Mouse (Mus musculus): ENCODE measurements at regions not wholly inside any gene's neighbourhood (a gene's known extent, or its start where the extent isn't known, plus 50 kb on each side); places are given as distances from the start of the nearest gene placed in this dataset.

DNA sequence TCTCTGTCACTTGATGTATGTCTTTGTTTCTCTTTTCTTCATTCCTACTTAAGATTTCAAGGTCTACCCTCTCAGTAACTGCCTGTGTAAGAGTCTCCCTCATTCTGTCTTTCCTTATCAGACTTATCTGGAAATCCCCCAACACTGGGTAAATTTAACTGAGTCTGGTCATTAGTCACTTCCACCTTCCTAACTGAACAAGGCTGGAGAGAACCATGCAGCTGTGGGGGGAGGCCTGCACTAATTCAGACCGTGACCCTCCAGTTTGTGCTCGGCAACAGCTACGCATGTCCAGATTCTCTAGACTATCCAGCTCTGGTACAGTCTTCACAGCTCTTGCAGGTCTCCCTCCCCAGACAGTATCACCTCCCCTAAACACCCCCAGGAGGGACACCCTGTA lies 103.3 kb downstream of the Prox1 start:
- H3K36me3 ChIP-seq (replicated peaks; ENCODE audit: control insufficient read depth, insufficient read depth): no peaks in the 10 kb centered on the region
- no peak overlapping the region for H3K27ac ChIP-seq
- no peak overlapping the region for H3K9ac ChIP-seq
- ATAC-seq (ENCODE audit: low FRiP score): no peak
- no peaks in the 10 kb centered on the region for H3K27me3 ChIP-seq (ENCODE audit: control insufficient read depth, insufficient read depth, low read length)
- WGBS: 56% methylated on average over 3 of the region's 3 CpGs
- no peaks in the 10 kb centered on the region for H3K9me3 ChIP-seq (ENCODE audit: control insufficient read depth, low read length)
- no peak overlapping the region for H3K4me2 ChIP-seq (replicated peaks)
- H3K4me1 ChIP-seq (replicated peaks; ENCODE audit: control insufficient read depth, insufficient read depth, low read length): no peaks in the 10 kb centered on the region
- no peak overlapping the region for H3K4me3 ChIP-seq (replicated peaks; ENCODE audit: low read length)
- no peak for DNase-seq (ENCODE audit: low spot score)

DNA sequence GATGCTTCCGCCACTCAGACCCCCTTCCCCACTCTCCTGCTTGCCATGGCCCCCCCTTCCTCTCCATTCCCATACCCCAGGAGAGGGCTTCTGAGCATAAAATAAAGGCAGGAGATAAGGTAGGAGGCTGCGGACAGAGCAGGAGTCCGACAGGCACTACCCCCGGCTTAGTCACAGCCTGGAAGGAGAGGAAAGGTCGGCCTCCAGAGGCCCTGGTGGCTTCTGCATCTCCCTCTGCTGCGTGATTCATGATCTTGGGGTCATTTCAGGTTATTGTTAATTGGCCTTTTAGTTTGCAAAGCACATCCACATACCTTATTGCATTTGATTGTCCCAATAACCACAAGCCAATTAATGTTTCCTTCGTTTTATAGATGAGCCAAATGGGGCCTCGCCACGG lies 104.1 kb downstream of the Prox1 start:
- ATAC-seq (ENCODE audit: low FRiP score) (no peak), DNase-seq (ENCODE audit: low spot score) (no peak)
- Histone ChIP-seq H3K4me3 (replicated peaks; ENCODE audit: low read length) (no peak overlapping the region), H3K36me3 (replicated peaks; ENCODE audit: control insufficient read depth, insufficient read depth) (no peaks in the 10 kb centered on the region), H3K9me3 (ENCODE audit: control insufficient read depth, low read length) (no peaks in the 10 kb centered on the region), H3K9ac (no peak overlapping the region), H3K27ac (no peak overlapping the region), H3K4me2 (replicated peaks) (no peak overlapping the region), H3K4me1 (replicated peaks; ENCODE audit: control insufficient read depth, insufficient read depth, low read length) (no peaks in the 10 kb centered on the region), H3K27me3 (ENCODE audit: control insufficient read depth, insufficient read depth, low read length) (no peaks in the 10 kb centered on the region)
- 68% methylated on average over 9 of the region's 9 CpGs for WGBS

DNA sequence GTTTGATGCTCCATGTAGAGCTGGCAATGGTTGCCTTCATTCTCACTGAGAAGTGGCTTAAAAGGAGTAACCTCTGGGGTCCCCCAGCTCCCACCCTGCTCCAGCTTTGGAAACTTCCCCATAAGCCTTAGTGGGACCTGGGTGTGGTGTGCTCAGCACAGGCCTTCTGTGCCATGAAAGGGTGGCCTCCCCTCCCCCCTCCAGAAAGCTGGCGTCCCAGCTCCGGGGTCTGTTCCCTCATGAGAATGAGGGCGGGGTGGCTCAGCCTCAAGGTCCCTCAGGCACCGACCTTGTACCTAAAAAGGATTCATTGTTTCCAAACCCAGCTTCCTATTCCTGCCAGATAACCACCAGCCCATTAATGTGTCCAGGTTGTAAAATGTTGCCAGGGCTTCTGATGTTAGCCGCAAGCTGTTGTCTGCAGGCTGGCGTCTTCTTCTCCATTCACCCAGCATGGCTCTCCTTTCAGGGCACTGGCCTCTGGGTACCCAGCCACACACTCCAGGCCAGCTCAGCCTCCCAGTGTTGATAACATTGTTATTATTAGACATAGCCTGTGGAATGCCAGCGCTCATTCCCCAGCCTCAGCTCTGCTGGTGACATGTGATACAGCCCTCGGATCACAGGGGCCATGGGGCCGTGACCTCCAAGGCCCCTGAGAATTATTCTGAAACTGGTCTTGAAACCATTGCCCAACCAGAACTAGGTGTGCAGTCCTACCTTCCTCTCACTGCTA lies 108.8 kb downstream of the Prox1 start:
- Histone ChIP-seq H3K27me3 (ENCODE audit: control insufficient read depth, insufficient read depth, low read length) (no peaks in the 10 kb centered on the region), H3K4me1 (replicated peaks; ENCODE audit: control insufficient read depth, insufficient read depth, low read length) (no peaks in the 10 kb centered on the region), H3K9ac (no peak overlapping the region), H3K36me3 (replicated peaks; ENCODE audit: control insufficient read depth, insufficient read depth) (no peaks in the 10 kb centered on the region), H3K4me3 (replicated peaks; ENCODE audit: low read length) (no peak overlapping the region), H3K9me3 (ENCODE audit: control insufficient read depth, low read length) (no peaks in the 10 kb centered on the region), H3K4me2 (replicated peaks) (no peak overlapping the region), H3K27ac (no peak overlapping the region)
- 71% methylated on average over 9 of the region's 9 CpGs for WGBS
- no peak for DNase-seq (ENCODE audit: low spot score)
- no peak for ATAC-seq (ENCODE audit: low FRiP score)

DNA sequence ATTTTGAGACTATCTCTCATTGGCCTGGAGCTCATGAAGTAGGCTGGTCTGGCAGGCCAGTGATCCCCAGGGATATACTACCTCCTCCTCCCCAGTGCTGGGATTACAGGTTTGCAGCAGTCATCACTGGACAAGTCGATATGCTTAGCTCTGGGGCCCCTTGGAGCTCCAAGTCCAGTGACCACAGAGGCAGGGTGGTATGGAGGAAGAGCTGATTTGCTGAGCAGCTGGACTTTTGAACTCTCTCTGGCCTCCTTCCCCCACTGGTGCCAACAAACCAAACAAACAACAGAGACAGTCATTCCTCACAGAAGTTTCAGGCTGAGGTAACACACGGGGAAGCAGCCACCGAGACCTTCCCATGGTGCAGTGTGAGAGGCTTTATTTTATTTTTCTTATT lies 111.5 kb downstream of the Prox1 start:
- DNase-seq (ENCODE audit: low spot score) (no peak), ATAC-seq (ENCODE audit: low FRiP score) (no peak)
- H3K27me3 ChIP-seq (ENCODE audit: control insufficient read depth, insufficient read depth, low read length): no peaks in the 10 kb centered on the region
- H3K4me2 ChIP-seq (replicated peaks): no peak overlapping the region
- no peaks in the 10 kb centered on the region for H3K9me3 ChIP-seq (ENCODE audit: control insufficient read depth, low read length)
- H3K4me3 ChIP-seq (replicated peaks; ENCODE audit: low read length): no peak overlapping the region
- no peaks in the 10 kb centered on the region for H3K36me3 ChIP-seq (replicated peaks; ENCODE audit: control insufficient read depth, insufficient read depth)
- no peak overlapping the region for H3K9ac ChIP-seq
- no peak overlapping the region for H3K27ac ChIP-seq
- 87% methylated on average over 3 of the region's 3 CpGs for WGBS
- H3K4me1 ChIP-seq (replicated peaks; ENCODE audit: control insufficient read depth, insufficient read depth, low read length): no peaks in the 10 kb centered on the region

DNA sequence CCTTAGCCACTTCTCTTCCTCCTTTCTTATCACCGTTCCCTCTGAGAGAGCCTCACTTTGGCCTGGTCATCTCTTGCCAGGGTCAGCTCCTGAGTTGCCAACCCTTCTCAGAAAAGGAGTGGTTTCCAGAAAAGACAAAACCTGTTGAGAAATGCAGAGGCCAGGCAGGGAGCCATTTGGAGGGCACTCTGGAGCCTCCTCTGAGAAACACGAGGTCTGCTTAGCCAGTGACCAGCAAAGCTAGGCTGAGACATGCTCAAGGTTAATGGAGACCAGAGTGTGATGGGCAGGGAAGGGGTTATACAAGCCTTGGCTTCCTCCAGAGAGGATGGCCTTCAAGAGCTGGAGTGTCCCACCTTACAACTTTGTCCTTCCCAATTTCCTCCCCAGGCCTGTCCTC lies 113.6 kb downstream of the Prox1 start:
- H3K27me3 ChIP-seq (ENCODE audit: control insufficient read depth, insufficient read depth, low read length): no peaks in the 10 kb centered on the region
- WGBS: 91% methylated on average over 2 of the region's 2 CpGs
- H3K27ac ChIP-seq: no peak overlapping the region
- H3K9me3 ChIP-seq (ENCODE audit: control insufficient read depth, low read length): no peaks in the 10 kb centered on the region
- no peak overlapping the region for H3K9ac ChIP-seq
- H3K4me2 ChIP-seq (replicated peaks): no peak overlapping the region
- H3K4me1 ChIP-seq (replicated peaks; ENCODE audit: control insufficient read depth, insufficient read depth, low read length): no peaks in the 10 kb centered on the region
- H3K4me3 ChIP-seq (replicated peaks; ENCODE audit: low read length): no peak overlapping the region
- ATAC-seq (ENCODE audit: low FRiP score) (no peak), DNase-seq (ENCODE audit: low spot score) (no peak)
- H3K36me3 ChIP-seq (replicated peaks; ENCODE audit: control insufficient read depth, insufficient read depth): no peaks in the 10 kb centered on the region

DNA sequence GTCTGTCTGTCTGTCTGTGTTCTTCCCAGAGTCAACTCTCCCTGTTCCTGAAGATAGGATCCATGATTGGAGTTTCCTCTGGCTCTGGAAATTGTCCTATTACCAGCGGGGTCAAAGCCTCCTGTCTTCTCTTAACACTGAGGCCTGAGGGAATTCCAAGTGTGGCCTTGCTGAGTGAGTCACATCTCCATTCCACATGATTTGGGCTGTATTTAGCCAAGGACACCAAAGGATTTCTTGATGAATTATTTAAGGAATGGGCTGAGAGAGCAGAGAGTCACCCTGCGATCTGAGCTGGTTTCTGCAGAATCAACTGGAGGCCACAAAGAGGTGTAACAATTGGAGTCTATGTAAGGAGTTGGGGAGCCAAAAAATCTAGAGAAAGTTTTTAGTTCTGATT lies 118.6 kb downstream of the Prox1 start:
- H3K9me3 ChIP-seq (ENCODE audit: control insufficient read depth, low read length): peaks cover 13% of the 10 kb centered on the region; the same call in 1 of the 2 replicates
- WGBS: 87% methylated on average over 2 of the region's 2 CpGs
- no peak overlapping the region for H3K9ac ChIP-seq

DNA sequence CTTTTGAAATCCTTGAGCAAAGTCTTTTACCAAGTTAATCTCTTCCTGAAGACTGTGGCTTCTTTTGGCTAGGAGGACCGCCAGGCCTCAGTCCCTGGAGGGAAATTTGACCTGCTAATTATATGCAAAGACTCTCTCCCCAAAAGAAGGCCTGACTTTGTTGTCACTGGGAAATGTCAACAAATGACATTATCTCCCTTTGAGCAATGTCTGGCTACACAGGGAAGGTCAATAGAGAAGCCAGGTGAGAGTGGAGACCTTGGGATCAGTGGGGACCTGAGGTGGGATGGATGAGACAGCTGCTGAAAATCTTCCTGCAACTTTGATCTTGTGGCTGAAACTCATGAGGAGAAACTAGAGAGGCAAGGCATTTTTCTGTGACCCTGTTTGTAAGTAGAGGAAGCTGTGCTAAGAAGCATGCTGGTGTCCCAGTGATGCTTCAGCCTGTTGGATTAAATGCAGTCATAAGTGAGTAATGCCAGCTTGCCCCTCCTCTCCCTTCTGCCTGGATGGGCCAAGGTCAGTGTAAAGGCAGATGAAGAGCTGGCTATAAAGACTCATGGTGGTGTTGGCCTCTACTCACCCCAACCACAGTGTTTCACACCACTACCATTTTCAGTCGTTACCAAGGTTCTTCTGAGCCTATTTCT lies 121.9 kb downstream of the Prox1 start:
- Histone ChIP-seq H3K9me3 (ENCODE audit: control insufficient read depth, low read length) (peaks cover 13% of the 10 kb centered on the region; the same call in 1 of the 2 replicates), H3K9ac (no peak overlapping the region), H3K36me3 (replicated peaks; ENCODE audit: control insufficient read depth, insufficient read depth) (no peaks in the 10 kb centered on the region), H3K4me2 (replicated peaks) (no peak overlapping the region), H3K27ac (no peak overlapping the region), H3K4me1 (replicated peaks; ENCODE audit: control insufficient read depth, insufficient read depth, low read length) (no peaks in the 10 kb centered on the region), H3K4me3 (replicated peaks; ENCODE audit: low read length) (no peak overlapping the region), H3K27me3 (ENCODE audit: control insufficient read depth, insufficient read depth, low read length) (no peaks in the 10 kb centered on the region)
- WGBS: 72% methylated on average over 2 of the region's 2 CpGs
- ATAC-seq (ENCODE audit: low FRiP score) (no peak), DNase-seq (ENCODE audit: low spot score) (no peak)

More for the DNA sequence above, 118.6 kb downstream of the Prox1 start:
- Histone ChIP-seq H3K27ac (no peak overlapping the region), H3K4me1 (replicated peaks; ENCODE audit: control insufficient read depth, insufficient read depth, low read length) (no peaks in the 10 kb centered on the region), H3K4me3 (replicated peaks; ENCODE audit: low read length) (no peak overlapping the region), H3K4me2 (replicated peaks) (no peak overlapping the region), H3K27me3 (ENCODE audit: control insufficient read depth, insufficient read depth, low read length) (no peaks in the 10 kb centered on the region), H3K36me3 (replicated peaks; ENCODE audit: control insufficient read depth, insufficient read depth) (no peaks in the 10 kb centered on the region)
- ATAC-seq (ENCODE audit: low FRiP score): no peak
- DNase-seq (ENCODE audit: low spot score): no peak

DNA sequence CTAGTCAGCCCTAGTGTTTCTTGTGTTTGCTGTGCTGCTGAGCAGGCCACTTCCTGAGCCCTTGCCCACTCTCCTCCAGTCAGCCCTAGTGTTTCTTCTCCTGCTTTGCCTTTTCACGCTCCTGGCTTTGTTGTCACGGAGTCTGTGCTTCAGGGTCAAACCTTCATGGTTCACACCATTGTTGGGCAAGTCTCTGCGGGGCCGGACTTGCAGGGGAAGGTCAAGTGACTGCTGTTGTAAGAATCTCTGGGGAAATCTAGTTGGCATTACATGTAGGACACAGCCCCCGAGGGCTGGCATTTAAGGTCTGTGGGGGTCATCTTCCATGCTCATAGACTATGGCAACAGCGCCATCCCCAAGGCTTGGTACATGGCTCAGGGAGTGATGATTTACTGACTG lies 123.3 kb downstream of the Prox1 start:
- Histone ChIP-seq H3K4me3 (replicated peaks; ENCODE audit: low read length) (no peak overlapping the region), H3K9ac (no peak overlapping the region), H3K27ac (no peak overlapping the region), H3K4me2 (replicated peaks) (no peak overlapping the region), H3K36me3 (replicated peaks; ENCODE audit: control insufficient read depth, insufficient read depth) (no peaks in the 10 kb centered on the region), H3K27me3 (ENCODE audit: control insufficient read depth, insufficient read depth, low read length) (no peaks in the 10 kb centered on the region), H3K9me3 (ENCODE audit: control insufficient read depth, low read length) (peaks cover 13% of the 10 kb centered on the region; the same call in 1 of the 2 replicates), H3K4me1 (replicated peaks; ENCODE audit: control insufficient read depth, insufficient read depth, low read length) (no peaks in the 10 kb centered on the region)
- 40% methylated on average over 6 of the region's 6 CpGs for WGBS
- DNase-seq (ENCODE audit: low spot score) (no peak), ATAC-seq (ENCODE audit: low FRiP score) (no peak)

DNA sequence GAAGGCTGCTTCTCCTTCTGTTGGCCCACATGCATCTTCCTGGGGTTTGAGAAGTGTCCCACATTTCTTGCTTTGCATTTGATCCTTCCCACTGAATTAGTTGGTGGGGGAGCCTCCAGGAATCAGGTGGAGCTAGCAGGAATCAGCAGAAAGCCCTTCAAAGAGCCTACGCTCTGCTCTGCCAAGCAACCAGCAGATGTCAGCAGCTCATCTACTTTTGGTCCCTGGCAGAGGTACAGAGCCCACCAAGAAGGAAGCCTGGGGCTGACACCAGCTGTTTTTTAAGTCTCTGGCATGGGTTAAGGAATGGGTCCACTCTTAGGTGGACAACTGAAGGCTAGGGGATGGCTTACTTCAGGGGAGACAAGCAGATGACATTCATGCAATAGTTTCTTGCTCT lies 123.6 kb upstream of the Smyd2 start:
- no peak overlapping the region for H3K4me2 ChIP-seq (replicated peaks)
- WGBS: 16% methylated on average over 1 of the region's 1 CpGs
- DNase-seq (ENCODE audit: low spot score) (peak; percentile 82), ATAC-seq (ENCODE audit: low FRiP score) (peak; percentile 62; the same call in 1 of the 2 replicates)
- no peak overlapping the region for H3K27ac ChIP-seq
- H3K4me3 ChIP-seq (replicated peaks; ENCODE audit: low read length): no peak overlapping the region
- no peak overlapping the region for H3K9ac ChIP-seq
- no peaks in the 10 kb centered on the region for H3K4me1 ChIP-seq (replicated peaks; ENCODE audit: control insufficient read depth, insufficient read depth, low read length)
- no peaks in the 10 kb centered on the region for H3K27me3 ChIP-seq (ENCODE audit: control insufficient read depth, insufficient read depth, low read length)
- peaks cover 13% of the 10 kb centered on the region; the same call in 1 of the 2 replicates for H3K9me3 ChIP-seq (ENCODE audit: control insufficient read depth, low read length)
- no peaks in the 10 kb centered on the region for H3K36me3 ChIP-seq (replicated peaks; ENCODE audit: control insufficient read depth, insufficient read depth)

Data from hindbrain, embryonic 14.5 days (tissue).